Mouse (Mus musculus) duodenum, adult 2 months (tissue): ENCODE results near the gene Gm7102. TPM values are rescaled to one million over a fixed set of nuclear protein-coding genes. Genes with fewer than 3 reads are reported as not detected.

Experiments used
- polyA plus RNA-seq: library from polyadenylated mRNA; depleted of rRNA; stranded (reverse); fragments of >200 nt; gene quantifications from 2 replicates; pipeline ENCODE4 v1.2.3, GENCODE M21; 2012; ENCODE audit warnings: low replicate concordance; rRNA removed

Gm7102 gene
- not detected in 2 replicates for polyA plus RNA-seq

GRCm38 (mm10) chr19:61175756-61176324 lies at the start of gene Gm7102:
Gm7102 (minus strand) TSS chr19:61176309.

DNA sequence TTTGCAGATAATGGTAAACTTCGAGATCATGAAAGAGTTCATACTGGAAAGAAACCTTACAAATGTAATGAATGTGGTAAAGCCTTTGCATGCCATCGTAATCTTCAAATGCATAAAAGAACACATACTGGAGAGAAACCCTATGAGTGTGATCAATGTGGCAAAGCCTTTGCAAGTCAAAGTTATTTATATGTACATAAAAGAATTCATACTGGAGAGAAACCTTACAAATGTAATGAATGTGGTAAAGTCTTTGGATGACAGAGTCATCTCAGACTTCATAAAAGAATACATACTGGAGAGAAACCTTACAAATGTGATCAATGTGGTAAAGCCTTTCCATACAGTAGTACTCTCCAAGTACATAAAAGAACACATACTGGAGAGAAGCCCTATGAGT lies 7.5 kb upstream of the Gm7102 start, which contains the start of gene Gm6020:
Gm6020 (plus strand) TSS at position 301 of the 400 bp plus-strand sequence.

DNA sequence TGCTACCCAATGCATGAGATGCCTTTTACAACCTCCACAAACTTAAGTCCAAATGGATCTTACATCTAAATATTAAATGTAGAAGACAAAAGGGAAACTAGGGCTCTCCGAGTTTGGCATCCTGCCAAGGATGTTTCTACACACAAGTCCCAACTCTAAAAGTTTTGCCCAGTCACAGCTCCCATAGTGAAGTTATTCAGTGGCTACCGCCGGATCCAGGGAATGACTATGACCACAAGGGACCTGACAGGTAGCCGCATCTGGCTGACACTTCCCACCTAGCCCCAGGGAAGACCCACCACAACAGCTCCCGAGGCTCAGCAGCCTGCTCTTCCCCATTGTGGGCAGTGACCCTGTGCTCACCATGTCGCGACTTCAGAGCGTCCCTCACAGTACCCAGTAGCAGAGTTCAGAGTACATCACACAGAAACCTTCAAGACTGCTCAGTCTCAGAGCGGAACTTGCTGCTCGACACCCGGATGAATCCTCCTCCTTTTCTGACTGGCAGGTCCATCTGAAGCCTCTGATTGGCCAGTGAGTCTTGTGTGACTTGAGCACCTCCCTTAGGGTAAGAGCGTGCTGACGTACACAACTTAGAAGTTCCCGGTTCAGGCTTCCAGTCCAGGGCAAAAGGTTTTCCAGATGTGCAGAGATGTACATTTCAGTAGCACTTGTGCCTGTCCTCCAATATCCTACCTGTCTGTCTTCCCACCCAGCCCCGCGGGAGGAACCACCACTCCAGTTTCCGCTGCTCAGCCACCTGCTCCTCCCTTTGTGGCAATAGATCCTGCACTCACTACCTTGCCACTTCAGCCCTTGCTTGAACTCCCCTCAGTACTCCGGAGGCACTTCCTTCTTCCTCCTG lies 35.5 kb downstream of the Gm7102 start, which contains the start of gene Zfp950:
Zfp950 (minus strand) TSS at position 499 of the 865 bp plus-strand sequence.

Other genes starting within 250 kb of the Gm7102 start
- 0.95 and 0.97 TPM in 2 replicates for gene Zfp950, start 35.5 kb downstream of the Gm7102 start, polyA plus RNA-seq
- not detected in 2 replicates for gene Gm6020, start 7.6 kb upstream of the Gm7102 start, polyA plus RNA-seq
- gene Csf2ra, start 52.1 kb upstream of the Gm7102 start, polyA plus RNA-seq = 125 and 128 TPM in 2 replicates
- gene Gm21060, start 120.8 kb upstream of the Gm7102 start, polyA plus RNA-seq = not detected in 2 replicates